Mouse (Mus musculus) intestine, postnatal 0 days (tissue): ENCODE data around the gene Ganc. TPM values are rescaled to one million over a fixed set of nuclear protein-coding genes. Genes with fewer than 3 reads are reported as not detected.
A peak's percentile ranks its signal among the peaks of the same experiment; 100 is the strongest.

Source experiments
- ATAC-seq: fragments of 200-750 bp; cut with Nextera tagmentation; 2 replicates; pipeline ENCODE4 v1.8.0; 2017; ENCODE audit warnings: mild to moderate bottlenecking, moderate TSS enrichment, moderate library complexity
- H3K27ac ChIP-seq: fragments of 300-500 bp; sonication (generic); 2 replicates; pipeline ENCODE4 v1.5.1; 2014; ENCODE audit warnings: mild to moderate bottlenecking, low read depth, low read length, moderate library complexity
- H3K27me3 ChIP-seq: fragments of 300-500 bp; sonication (generic); replicated peaks from 2 replicates; pipeline ENCODE4 v1.6.1; 2014; ENCODE audit warnings: low read length, mixed read lengths; ENCODE audit not compliant: control insufficient read depth, insufficient read depth
- H3K36me3 ChIP-seq: fragments of 300-500 bp; sonication (generic); 2 replicates; pipeline ENCODE4 v1.6.1; 2014; ENCODE audit warnings: mild to moderate bottlenecking, moderate library complexity; ENCODE audit not compliant: control insufficient read depth, insufficient read depth
- H3K4me1 ChIP-seq: fragments of 300-500 bp; sonication (generic); replicated peaks from 2 replicates; pipeline ENCODE4 v1.6.1; 2014; ENCODE audit warnings: antibody characterized with exemption, low read length, mixed read lengths; ENCODE audit not compliant: control insufficient read depth, insufficient read depth
- H3K4me2 ChIP-seq: fragments of 300-500 bp; sonication (generic); replicated peaks from 2 replicates; pipeline ENCODE4 v1.6.1; 2014; ENCODE audit warnings: low read depth, mild to moderate bottlenecking, moderate library complexity
- H3K4me3 ChIP-seq: fragments of 300-500 bp; sonication (generic); 2 replicates; pipeline ENCODE4 v1.5.1; 2014; ENCODE audit warnings: low read depth, low read length
- H3K9ac ChIP-seq: fragments of 300-500 bp; sonication (generic); 2 replicates; pipeline ENCODE4 v1.6.1; 2014; ENCODE audit warnings: mild to moderate bottlenecking, low read depth, low read length
- H3K9me3 ChIP-seq: fragments of 300-500 bp; sonication (generic); 2 replicates; pipeline ENCODE4 v1.6.1; 2016; ENCODE audit warnings: mixed run types; ENCODE audit not compliant: control insufficient read depth
- CTCF ChIP-seq: sonication (generic); IDR thresholded peaks from 2 replicates; pipeline ENCODE4 v1.5.1; 2016; ENCODE audit warnings: low read depth, mild to moderate bottlenecking, control low read depth, antibody characterized with exemption, moderate library complexity
- WGBS: fragments of 180-500 bp; shearing (Covaris S2); extraction: QIAGEN DNeasy Blood & Tissue Kit; methylation state at CpG from one replicate; pipeline ENCODE4 v1.1.7; 2014; 5-methylcytosine and 5-hydroxymethylcytosine counted together
- polyA plus RNA-seq: library from polyadenylated mRNA; unstranded; fragments of >200 nt; fragmentation: Nextera tagmentation; extraction: Ambion mirVana; gene quantifications from 2 replicates; pipeline ENCODE4 v1.2.1, GENCODE M21; 2015

Ganc gene
- polyA plus RNA-seq, 1 experiment from 2014 or later: 9.0 TPM

DNA sequence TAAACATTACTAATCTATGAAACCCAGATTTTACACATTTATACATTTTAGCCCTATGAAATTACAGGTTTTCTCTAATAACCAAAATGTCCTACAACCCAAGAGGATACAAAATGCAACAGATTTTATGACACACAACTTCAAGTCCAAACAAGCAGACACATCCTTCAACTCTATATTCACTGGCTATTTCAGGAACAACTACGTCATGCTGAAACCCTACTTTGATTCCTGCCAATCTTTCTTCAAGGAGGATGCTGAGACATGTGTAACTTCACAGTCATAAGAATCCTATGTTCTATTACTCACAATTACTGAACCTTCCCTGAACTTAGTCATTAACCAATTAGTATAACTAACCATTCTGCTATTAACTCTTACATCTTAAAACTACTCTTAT is 16.4 kb upstream of the Ganc start:
- H3K9me3 ChIP-seq: no peaks in the 10 kb centered on the region
- no peak overlapping the region for H3K27ac ChIP-seq
- no peak overlapping the region for H3K4me2 ChIP-seq
- H3K4me3 ChIP-seq: no peak overlapping the region
- 91% methylated on average over 1 of the region's 1 CpGs for WGBS
- TF ChIP-seq CTCF: no peak
- H3K9ac ChIP-seq: no peak overlapping the region
- ATAC-seq: no peak
- no peaks in the 10 kb centered on the region for H3K4me1 ChIP-seq
- peaks cover 45% of the 10 kb centered on the region for H3K36me3 ChIP-seq
- H3K27me3 ChIP-seq: no peaks in the 10 kb centered on the region

DNA sequence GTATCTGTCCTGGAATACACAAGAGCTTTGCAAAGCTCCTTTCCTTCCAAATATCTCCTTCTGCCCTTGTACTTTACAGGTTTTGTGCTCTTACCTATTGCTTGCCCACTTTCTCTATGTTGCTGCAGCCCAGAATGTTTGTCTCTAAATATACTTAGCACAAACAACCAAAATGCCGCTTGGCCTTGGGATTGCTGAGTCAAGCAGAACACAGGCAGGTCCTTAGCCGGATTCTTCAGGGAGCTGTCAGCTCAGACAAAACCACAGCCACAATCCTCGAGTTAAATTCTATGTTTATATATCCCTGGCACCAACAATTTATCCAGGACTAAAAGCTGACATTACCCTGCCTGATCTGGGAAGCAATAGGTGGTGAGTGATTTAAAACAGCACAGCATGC is 14.3 kb upstream of the Ganc start:
- WGBS: 68% methylated on average over 3 of the region's 3 CpGs
- H3K4me1 ChIP-seq: no peaks in the 10 kb centered on the region
- no peak overlapping the region for H3K27ac ChIP-seq
- H3K4me3 ChIP-seq: no peak overlapping the region
- no peak overlapping the region for H3K9ac ChIP-seq
- H3K9me3 ChIP-seq: no peaks in the 10 kb centered on the region
- H3K4me2 ChIP-seq: no peak overlapping the region
- ATAC-seq: no peak
- H3K27me3 ChIP-seq: no peaks in the 10 kb centered on the region
- no peak for TF ChIP-seq CTCF
- H3K36me3 ChIP-seq: peaks cover 45% of the 10 kb centered on the region

DNA sequence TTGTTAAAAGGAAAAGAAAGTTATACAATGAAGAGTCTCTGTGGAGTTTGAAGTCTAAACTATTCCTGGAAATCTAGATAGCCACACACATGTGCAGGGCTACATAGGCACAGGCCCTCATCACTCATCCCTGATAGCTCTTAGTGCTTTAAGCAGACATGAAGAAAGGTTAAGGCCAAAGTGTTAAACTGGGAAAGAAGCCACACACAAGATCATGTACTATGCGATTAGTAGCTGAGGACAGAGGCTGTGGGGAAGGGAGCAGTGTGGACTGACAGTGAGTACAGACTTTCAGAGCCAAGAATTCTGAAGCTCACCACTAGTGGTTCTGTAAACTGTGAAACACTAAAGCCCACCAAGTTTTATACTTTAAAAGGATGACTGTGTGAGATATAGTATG is 12.8 kb upstream of the Ganc start:
- TF ChIP-seq CTCF: no peak
- Histone ChIP-seq H3K27ac (no peak overlapping the region), H3K27me3 (no peaks in the 10 kb centered on the region), H3K9ac (no peak overlapping the region), H3K9me3 (no peaks in the 10 kb centered on the region), H3K4me3 (no peak overlapping the region), H3K4me1 (no peaks in the 10 kb centered on the region), H3K36me3 (peaks cover 57% of the 10 kb centered on the region), H3K4me2 (no peak overlapping the region)
- no peak for ATAC-seq
- WGBS: 95% methylated on average over 1 of the region's 1 CpGs

GRCm38 (mm10) chr2:120392406-120392805 is 11.3 kb upstream of the Ganc start:
- H3K4me1 ChIP-seq: no peaks in the 10 kb centered on the region
- H3K27ac ChIP-seq: no peak overlapping the region
- no peak for TF ChIP-seq CTCF
- no peak for ATAC-seq
- no peaks in the 10 kb centered on the region for H3K9me3 ChIP-seq
- no peak overlapping the region for H3K9ac ChIP-seq
- H3K27me3 ChIP-seq: no peaks in the 10 kb centered on the region
- no peak overlapping the region for H3K4me3 ChIP-seq
- peaks cover 71% of the 10 kb centered on the region for H3K36me3 ChIP-seq
- H3K4me2 ChIP-seq: no peak overlapping the region

GRCm38 (mm10) chr2:120397951-120398350 is 5.7 kb upstream of the Ganc start:
- no peak overlapping the region for H3K9ac ChIP-seq
- H3K4me2 ChIP-seq: no peak overlapping the region
- no peak overlapping the region for H3K4me3 ChIP-seq
- H3K27ac ChIP-seq: no peak overlapping the region
- 85% methylated on average over 1 of the region's 1 CpGs for WGBS
- H3K9me3 ChIP-seq: no peaks in the 10 kb centered on the region
- TF ChIP-seq CTCF: no peak
- no peak for ATAC-seq
- no peaks in the 10 kb centered on the region for H3K27me3 ChIP-seq
- H3K4me1 ChIP-seq: 0 out of 2 replicates have a peak, but pooled peaks cover 4% of the 10 kb centered on the region
- peaks cover 54% of the 10 kb centered on the region for H3K36me3 ChIP-seq

DNA sequence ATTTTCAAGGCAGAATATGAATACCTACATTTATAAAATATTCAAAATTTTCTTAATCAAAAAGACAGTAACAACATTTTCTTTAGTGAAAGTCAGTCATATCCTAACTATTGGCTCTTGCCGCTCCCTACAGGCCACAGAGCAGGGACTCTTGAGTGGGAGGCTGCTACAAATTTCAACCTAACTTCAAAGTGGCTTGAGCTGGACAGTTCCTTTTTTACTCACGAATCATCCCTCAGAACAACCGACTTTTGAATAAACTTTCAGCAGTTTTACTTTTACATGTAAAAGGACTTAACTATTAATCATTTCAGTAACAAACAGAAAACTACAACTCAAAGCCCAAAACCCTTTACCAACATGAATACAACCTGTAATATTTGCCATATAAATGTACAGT is 883 bp upstream of the Ganc start:
- Histone ChIP-seq H3K36me3 (peaks cover 12% of the 10 kb centered on the region), H3K4me1 (0 out of 2 replicates have a peak, but pooled peaks cover 4% of the 10 kb centered on the region), H3K9me3 (no peaks in the 10 kb centered on the region), H3K4me2 (peak overlapping the region; percentile 90), H3K4me3 (peak overlapping the region; percentile 95), H3K27ac (no peak overlapping the region), H3K27me3 (no peaks in the 10 kb centered on the region), H3K9ac (peak overlapping the region; percentile 85; the same call in 1 of the 2 replicates)
- ATAC-seq: no peak
- 27% methylated on average over 3 of the region's 3 CpGs for WGBS
- no peak for TF ChIP-seq CTCF
